Comparison of ENCODE assay signal across 8 mouse cellular contexts in genomic region chr4:132074077-132074932, GRCm38 (mm10). TPM values are rescaled to one million over a fixed set of nuclear protein-coding genes. Genes with fewer than 3 reads are reported as not detected.
DNase-seq lines count a peak whose midpoint lies in the region; ATAC-seq and TF ChIP-seq lines count a peak whose summit lies in the region.

Gene Gm10300, plus strand, starts transcription at chr4:132074697.

- H3K27me3 ChIP-seq in intestine, embryonic 16.5 days (replicated peaks; ENCODE audit: control insufficient read depth, insufficient read depth, low read length), result no peaks in the 10 kb centered on the region
- no peaks in the 10 kb centered on the region for H3K27me3 ChIP-seq in liver, postnatal 0 days (ENCODE audit: insufficient read depth, low read length)
- H3K27me3 ChIP-seq in neural tube, embryonic 12.5 days (replicated peaks), result peaks cover 9% of the 10 kb centered on the region

- no peaks in the 10 kb centered on the region for H3K9me3 ChIP-seq in intestine, embryonic 16.5 days (ENCODE audit: control insufficient read depth, low read length)
- no peaks in the 10 kb centered on the region for H3K9me3 ChIP-seq in liver, postnatal 0 days (ENCODE audit: low read length)
- no peaks in the 10 kb centered on the region for H3K9me3 ChIP-seq in neural tube, embryonic 12.5 days

- peak; percentile 51 for DNase-seq in retina, postnatal 1 day
- no peak for DNase-seq in retina, embryonic 14.5 days (ENCODE audit: low spot score)
- peak; percentile 98 for DNase-seq in heart, adult 11 months
- peak; percentile 67 for DNase-seq in liver, postnatal 0 days
- peak; percentile 46 for DNase-seq in urinary bladder, postnatal 25 days (ENCODE audit: low spot score)

- no peak within 1 kb of the TSS for H3K27ac ChIP-seq in cortical plate, adult 2 months (ENCODE audit: insufficient read depth, low read length)
- H3K27ac ChIP-seq in intestine, embryonic 16.5 days (ENCODE audit: low read length), result peak within 1 kb of the TSS; percentile 84
- peak within 1 kb of the TSS; percentile 100 for H3K27ac ChIP-seq in liver, postnatal 0 days (ENCODE audit: low read depth)
- H3K27ac ChIP-seq in neural tube, embryonic 12.5 days, result no peak within 1 kb of the TSS

- 1% methylated on average over 42 of the region's 42 CpGs for WGBS in intestine, embryonic 16.5 days
- WGBS in liver, postnatal 0 days (ENCODE audit: insufficient replicate concordance), result 1% methylated on average over 41 of the region's 42 CpGs
- WGBS in neural tube, embryonic 12.5 days, result under 1% methylated on average over 42 of the region's 42 CpGs

- TF ChIP-seq EP300 in liver, postnatal 0 days (IDR thresholded peaks at IDR 0.05; ENCODE audit: low read depth), result no peak

- ATAC-seq in intestine, embryonic 16.5 days, result peak; percentile 44
- ATAC-seq in liver, postnatal 0 days, result peak; percentile 4; the same call in 1 of the 2 replicates
- ATAC-seq in neural tube, embryonic 12.5 days (ENCODE audit: low FRiP score, low read depth), result peak; percentile 46

- peak within 1 kb of the TSS; percentile 90 for H3K9ac ChIP-seq in intestine, embryonic 16.5 days (ENCODE audit: low read depth, low read length)
- H3K9ac ChIP-seq in liver, postnatal 0 days (replicated peaks), result peak within 1 kb of the TSS; percentile 97
- H3K9ac ChIP-seq in neural tube, embryonic 12.5 days, result peak within 1 kb of the TSS; percentile 69

- H3K4me2 ChIP-seq in intestine, embryonic 16.5 days (ENCODE audit: low read depth, low read length), result peak within 1 kb of the TSS; percentile 91
- peak within 1 kb of the TSS; percentile 85 for H3K4me2 ChIP-seq in liver, postnatal 0 days (ENCODE audit: low read depth, low read length)
- peak within 1 kb of the TSS; percentile 100 for H3K4me2 ChIP-seq in neural tube, embryonic 12.5 days (replicated peaks)

- no peak for TF ChIP-seq POLR2A in cortical plate, adult 2 months (IDR thresholded peaks at IDR 0.05; ENCODE audit: extremely low read depth, insufficient read depth, low read length)

- H3K4me1 ChIP-seq in cortical plate, adult 2 months (ENCODE audit: control insufficient read depth, insufficient read depth, low read length), result peaks cover 3% of the 10 kb centered on the region
- peaks cover 16% of the 10 kb centered on the region; the same call in 1 of the 2 replicates for H3K4me1 ChIP-seq in intestine, embryonic 16.5 days (ENCODE audit: control insufficient read depth, insufficient read depth, low read length)
- H3K4me1 ChIP-seq in liver, postnatal 0 days (ENCODE audit: insufficient read depth), result peaks cover 64% of the 10 kb centered on the region
- peaks cover 19% of the 10 kb centered on the region for H3K4me1 ChIP-seq in neural tube, embryonic 12.5 days

- TF ChIP-seq CTCF in cortical plate, adult 2 months (IDR thresholded peaks at IDR 0.05; ENCODE audit: extremely low read depth, insufficient read depth, low read length), result no peak
- TF ChIP-seq CTCF in liver, postnatal 0 days (IDR thresholded peaks at IDR 0.05; ENCODE audit: low read depth), result no peak

- H3K4me3 ChIP-seq in cortical plate, adult 2 months (ENCODE audit: insufficient read depth, low read length), result peak within 1 kb of the TSS; percentile 59
- H3K4me3 ChIP-seq in intestine, embryonic 16.5 days (ENCODE audit: low read length), result peak within 1 kb of the TSS; percentile 91
- H3K4me3 ChIP-seq in liver, postnatal 0 days (ENCODE audit: low read depth, low read length), result peak within 1 kb of the TSS; percentile 95
- H3K4me3 ChIP-seq in neural tube, embryonic 12.5 days, result peak within 1 kb of the TSS; percentile 74

- no peaks in the 10 kb centered on the region for H3K36me3 ChIP-seq in intestine, embryonic 16.5 days (ENCODE audit: control insufficient read depth, insufficient read depth, low read length)
- peaks cover 28% of the 10 kb centered on the region for H3K36me3 ChIP-seq in liver, postnatal 0 days (replicated peaks; ENCODE audit: insufficient read depth, low read length)
- H3K36me3 ChIP-seq in neural tube, embryonic 12.5 days, result no peaks in the 10 kb centered on the region

RNA-seq across cellular contexts. Expression of gene Gm10300, which starts in this region (rescaled TPM):
- 0.10 and 0.19 TPM in 2 replicates for polyA plus RNA-seq in cortical plate, adult 2 months (2012; rRNA removed)
- polyA plus RNA-seq in intestine, embryonic 16.5 days (2015; fragmentation: Nextera tagmentation; extraction: Ambion mirVana), result not detected in 2 replicates
- polyA plus RNA-seq in liver, postnatal 0 days (2015; fragmentation: Nextera tagmentation; extraction: Ambion mirVana), result 0.18 and 0.28 TPM in 2 replicates
- 0.09 TPM in 1 of 2 replicates, not detected in the other for polyA plus RNA-seq in neural tube, embryonic 12.5 days (2016; fragmentation: Nextera tagmentation; extraction: Ambion mirVana)

Comparison
In these comparisons a context has a peak if more than half of its experiments do, and no peak if none do; other contexts are left out.
1. Peak in ATAC-seq, H3K4me3 ChIP-seq, H3K27ac ChIP-seq, H3K9ac ChIP-seq and H3K4me2 ChIP-seq in intestine, embryonic 16.5 days; RNA of the gene not detected or under 1 TPM.
2. Peak in DNase-seq, ATAC-seq, H3K4me3 ChIP-seq, H3K27ac ChIP-seq, H3K9ac ChIP-seq and H3K4me2 ChIP-seq in liver, postnatal 0 days; RNA of the gene not detected or under 1 TPM.
3. Peak in ATAC-seq, H3K4me3 ChIP-seq, H3K9ac ChIP-seq and H3K4me2 ChIP-seq in neural tube, embryonic 12.5 days; RNA of the gene not detected or under 1 TPM.